Mouse (Mus musculus): ENCODE data around the gene Lgals3bp. TPM values are rescaled to one million over a fixed set of nuclear protein-coding genes. Genes with fewer than 3 reads are reported as not detected.

Lgals3bp gene
- polyA plus RNA-seq, 1 experiment from 2014 or later = 27.5 TPM

GRCm38 (mm10) chr11:118364021-118364420 lies 37.9 kb downstream of the Lgals3bp start:
- Histone ChIP-seq H3K4me3 (ENCODE audit: low read length) (no peak overlapping the region), H3K27me3 (ENCODE audit: control insufficient read depth, insufficient read depth, low read length) (no peaks in the 10 kb centered on the region), H3K4me2 (ENCODE audit: low read depth, low read length) (no peak overlapping the region), H3K36me3 (ENCODE audit: control insufficient read depth, insufficient read depth) (no peaks in the 10 kb centered on the region), H3K9me3 (replicated peaks; ENCODE audit: control insufficient read depth, low read length) (no peaks in the 10 kb centered on the region), H3K4me1 (ENCODE audit: control insufficient read depth, insufficient read depth, low read length) (peaks cover 30% of the 10 kb centered on the region), H3K27ac (ENCODE audit: low read length) (no peak overlapping the region), H3K9ac (ENCODE audit: low read length) (no peak overlapping the region)
- WGBS = 74% methylated on average over 4 of the region's 4 CpGs
- no peak for ATAC-seq (replicated peaks; ENCODE audit: extremely low read depth, insufficient read depth, low FRiP score)

DNA sequence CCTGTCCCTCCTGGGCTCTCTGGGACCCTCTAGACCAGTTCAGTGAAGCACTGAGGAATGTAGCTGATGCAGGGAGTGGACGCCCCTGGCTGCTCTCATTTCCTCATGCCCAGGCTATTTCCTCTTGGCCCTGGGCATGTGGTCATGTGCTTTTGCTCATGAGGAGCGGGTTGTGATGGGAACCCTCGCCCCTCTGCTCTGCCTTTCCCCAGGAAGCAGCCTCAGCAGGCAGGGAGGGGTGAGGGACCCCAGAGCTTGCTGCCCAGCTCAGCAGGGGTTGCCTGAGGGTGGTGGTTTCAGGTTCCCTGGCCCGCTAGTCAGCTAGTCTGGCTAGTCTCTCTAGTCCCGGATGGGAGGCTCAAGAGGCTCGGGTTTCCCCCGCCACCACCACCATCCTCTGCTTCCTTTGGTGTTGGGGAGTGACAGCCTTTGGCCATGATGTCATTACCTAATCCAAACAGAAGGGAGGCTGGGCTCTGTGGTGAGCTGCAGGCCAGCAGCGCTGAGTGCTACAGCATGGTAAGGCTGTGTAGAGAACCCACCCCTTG lies 38.8 kb downstream of the Lgals3bp start:
- Histone ChIP-seq H3K27ac (ENCODE audit: low read length) (peak overlapping the region; percentile 84), H3K4me3 (ENCODE audit: low read length) (no peak overlapping the region), H3K9ac (ENCODE audit: low read length) (peak overlapping the region; percentile 50), H3K36me3 (ENCODE audit: control insufficient read depth, insufficient read depth) (no peaks in the 10 kb centered on the region), H3K4me2 (ENCODE audit: low read depth, low read length) (peak overlapping the region; percentile 45), H3K27me3 (ENCODE audit: control insufficient read depth, insufficient read depth, low read length) (no peaks in the 10 kb centered on the region), H3K4me1 (ENCODE audit: control insufficient read depth, insufficient read depth, low read length) (peaks cover 30% of the 10 kb centered on the region), H3K9me3 (replicated peaks; ENCODE audit: control insufficient read depth, low read length) (no peaks in the 10 kb centered on the region)
- WGBS = 4% methylated on average over 8 of the region's 8 CpGs
- ATAC-seq (replicated peaks; ENCODE audit: extremely low read depth, insufficient read depth, low FRiP score) = peak; percentile 81

DNA sequence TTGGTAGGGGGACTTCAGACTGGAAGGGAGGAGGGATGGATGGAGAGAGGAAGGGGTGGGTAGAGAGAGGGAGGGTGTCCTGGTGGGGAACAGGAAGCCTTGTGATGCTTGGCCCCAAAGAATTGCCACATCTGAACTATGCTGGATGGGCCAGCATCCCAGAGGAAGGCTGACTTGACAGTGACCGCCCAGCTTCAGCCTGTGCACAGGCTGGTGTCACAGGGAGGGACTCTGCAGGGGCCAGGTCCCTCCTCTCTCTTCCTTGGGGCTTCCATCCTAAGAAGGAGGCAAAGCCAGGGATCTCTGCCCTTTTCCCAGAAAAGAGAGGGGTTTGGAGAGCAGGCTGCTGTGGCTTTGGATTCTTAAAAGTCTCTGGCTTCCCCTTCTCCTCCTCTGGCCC lies 39.4 kb downstream of the Lgals3bp start:
- H3K9ac ChIP-seq (ENCODE audit: low read length) = peak overlapping the region; percentile 50
- 38% methylated on average over 1 of the region's 1 CpGs for WGBS
- no peaks in the 10 kb centered on the region for H3K27me3 ChIP-seq (ENCODE audit: control insufficient read depth, insufficient read depth, low read length)
- H3K4me2 ChIP-seq (ENCODE audit: low read depth, low read length) = peak overlapping the region; percentile 45; the same call in 1 of the 2 replicates
- H3K36me3 ChIP-seq (ENCODE audit: control insufficient read depth, insufficient read depth) = no peaks in the 10 kb centered on the region
- peak overlapping the region; percentile 84 for H3K27ac ChIP-seq (ENCODE audit: low read length)
- H3K9me3 ChIP-seq (replicated peaks; ENCODE audit: control insufficient read depth, low read length) = no peaks in the 10 kb centered on the region
- no peak for ATAC-seq (replicated peaks; ENCODE audit: extremely low read depth, insufficient read depth, low FRiP score)
- no peak overlapping the region for H3K4me3 ChIP-seq (ENCODE audit: low read length)
- peaks cover 30% of the 10 kb centered on the region for H3K4me1 ChIP-seq (ENCODE audit: control insufficient read depth, insufficient read depth, low read length)

- H3K4me1 ChIP-seq (ENCODE audit: control insufficient read depth, insufficient read depth, low read length) = peaks cover 30% of the 10 kb centered on the region
- H3K9ac ChIP-seq (ENCODE audit: low read length) = no peak overlapping the region
- no peaks in the 10 kb centered on the region for H3K36me3 ChIP-seq (ENCODE audit: control insufficient read depth, insufficient read depth)
- 46% methylated on average over 10 of the region's 10 CpGs for WGBS
- no peaks in the 10 kb centered on the region for H3K9me3 ChIP-seq (replicated peaks; ENCODE audit: control insufficient read depth, low read length)
- H3K27ac ChIP-seq (ENCODE audit: low read length) = no peak overlapping the region
- ATAC-seq (replicated peaks; ENCODE audit: extremely low read depth, insufficient read depth, low FRiP score) = no peak
- no peak overlapping the region for H3K4me3 ChIP-seq (ENCODE audit: low read length)
- H3K4me2 ChIP-seq (ENCODE audit: low read depth, low read length) = no peak overlapping the region
- no peaks in the 10 kb centered on the region for H3K27me3 ChIP-seq (ENCODE audit: control insufficient read depth, insufficient read depth, low read length)
Observed at GRCm38 (mm10) chr11:118360907-118361341, 41.0 kb downstream of the Lgals3bp start.

GRCm38 (mm10) chr11:118360491-118360890 lies 41.4 kb downstream of the Lgals3bp start:
- Histone ChIP-seq H3K4me3 (ENCODE audit: low read length) (no peak overlapping the region), H3K4me1 (ENCODE audit: control insufficient read depth, insufficient read depth, low read length) (peaks cover 31% of the 10 kb centered on the region), H3K27ac (ENCODE audit: low read length) (no peak overlapping the region), H3K36me3 (ENCODE audit: control insufficient read depth, insufficient read depth) (no peaks in the 10 kb centered on the region), H3K9me3 (replicated peaks; ENCODE audit: control insufficient read depth, low read length) (no peaks in the 10 kb centered on the region), H3K27me3 (ENCODE audit: control insufficient read depth, insufficient read depth, low read length) (no peaks in the 10 kb centered on the region), H3K4me2 (ENCODE audit: low read depth, low read length) (no peak overlapping the region), H3K9ac (ENCODE audit: low read length) (no peak overlapping the region)
- WGBS = 54% methylated on average over 7 of the region's 7 CpGs
- no peak for ATAC-seq (replicated peaks; ENCODE audit: extremely low read depth, insufficient read depth, low FRiP score)

- Histone ChIP-seq H3K27ac (ENCODE audit: low read length) (peak within 1 kb of the TSS; percentile 88), H3K4me3 (ENCODE audit: low read length) (peak within 1 kb of the TSS; percentile 88), H3K9me3 (replicated peaks; ENCODE audit: control insufficient read depth, low read length) (no peaks in the 10 kb centered on the region), H3K4me1 (ENCODE audit: control insufficient read depth, insufficient read depth, low read length) (peaks cover 21% of the 10 kb centered on the region), H3K36me3 (ENCODE audit: control insufficient read depth, insufficient read depth) (0 out of 2 replicates have a peak, but pooled peaks cover 2% of the 10 kb centered on the region), H3K9ac (ENCODE audit: low read length) (peak within 1 kb of the TSS; percentile 98), H3K4me2 (ENCODE audit: low read depth, low read length) (peak within 1 kb of the TSS; percentile 91), H3K27me3 (ENCODE audit: control insufficient read depth, insufficient read depth, low read length) (no peaks in the 10 kb centered on the region)
- whole genome bisulfite sequencing = 39% methylated on average over 6 of the region's 6 CpGs
- ATAC-seq (replicated peaks; ENCODE audit: extremely low read depth, insufficient read depth, low FRiP score) = no peak
Observed at GRCm38 (mm10) chr11:118355640-118356039, 46.3 kb downstream of the Lgals3bp start, which contains the start of gene Timp2. Gene Timp2, minus strand, starts transcription at chr11:118355740.

GRCm38 (mm10) chr11:118355205-118355604 lies 46.7 kb downstream of the Lgals3bp start:
- H3K9ac ChIP-seq (ENCODE audit: low read length) = peak overlapping the region; percentile 98
- ATAC-seq (replicated peaks; ENCODE audit: extremely low read depth, insufficient read depth, low FRiP score) = peak; percentile 94
- H3K4me3 ChIP-seq (ENCODE audit: low read length) = peak overlapping the region; percentile 88
- H3K27me3 ChIP-seq (ENCODE audit: control insufficient read depth, insufficient read depth, low read length) = no peaks in the 10 kb centered on the region
- 0 out of 2 replicates have a peak, but pooled peaks cover 2% of the 10 kb centered on the region for H3K36me3 ChIP-seq (ENCODE audit: control insufficient read depth, insufficient read depth)
- whole genome bisulfite sequencing = 0% methylated on average over 34 of the region's 43 CpGs
- H3K9me3 ChIP-seq (replicated peaks; ENCODE audit: control insufficient read depth, low read length) = no peaks in the 10 kb centered on the region
- peak overlapping the region; percentile 91 for H3K4me2 ChIP-seq (ENCODE audit: low read depth, low read length)
- peak overlapping the region; percentile 88 for H3K27ac ChIP-seq (ENCODE audit: low read length)
- H3K4me1 ChIP-seq (ENCODE audit: control insufficient read depth, insufficient read depth, low read length) = peaks cover 17% of the 10 kb centered on the region

DNA sequence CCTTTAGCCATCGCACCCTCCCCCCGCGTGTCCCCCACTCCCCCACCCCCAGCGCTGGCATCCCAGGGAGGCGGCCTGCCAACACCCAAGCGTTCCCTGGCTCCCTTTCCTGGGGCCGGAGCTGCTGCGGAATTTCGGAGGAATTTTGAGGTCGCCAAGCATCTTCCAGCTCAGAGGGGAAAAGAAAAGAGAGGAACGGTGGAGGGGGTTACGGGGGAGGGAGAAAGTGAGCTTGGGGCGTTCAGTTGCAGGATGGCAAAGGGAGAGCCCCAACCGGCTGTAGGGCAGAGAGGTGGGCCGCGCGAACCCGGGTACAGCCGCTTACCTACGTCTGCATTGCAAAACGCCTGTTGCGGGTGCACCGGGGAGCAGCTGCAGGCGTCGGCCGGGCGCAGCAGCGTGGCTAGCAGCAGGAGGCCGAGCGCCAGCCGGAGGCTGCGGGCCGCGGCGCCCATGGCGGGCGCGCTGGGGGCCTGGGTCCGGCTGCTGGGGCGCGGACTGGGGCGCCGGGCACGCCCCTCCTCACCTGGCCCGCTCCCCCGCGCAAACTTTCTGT lies 47.2 kb downstream of the Lgals3bp start:
- Histone ChIP-seq H3K4me2 (ENCODE audit: low read depth, low read length) (peak overlapping the region; percentile 91), H3K4me3 (ENCODE audit: low read length) (peak overlapping the region; percentile 88), H3K27me3 (ENCODE audit: control insufficient read depth, insufficient read depth, low read length) (no peaks in the 10 kb centered on the region), H3K27ac (ENCODE audit: low read length) (peak overlapping the region; percentile 88), H3K9ac (ENCODE audit: low read length) (peak overlapping the region; percentile 98), H3K4me1 (ENCODE audit: control insufficient read depth, insufficient read depth, low read length) (peaks cover 17% of the 10 kb centered on the region), H3K36me3 (ENCODE audit: control insufficient read depth, insufficient read depth) (0 out of 2 replicates have a peak, but pooled peaks cover 2% of the 10 kb centered on the region), H3K9me3 (replicated peaks; ENCODE audit: control insufficient read depth, low read length) (no peaks in the 10 kb centered on the region)
- WGBS = under 1% methylated on average over 44 of the region's 47 CpGs
- ATAC-seq (replicated peaks; ENCODE audit: extremely low read depth, insufficient read depth, low FRiP score) = peak; percentile 43

GRCm38 (mm10) chr11:118349494-118349893 lies 52.4 kb downstream of the Lgals3bp start:
- H3K27me3 ChIP-seq (ENCODE audit: control insufficient read depth, insufficient read depth, low read length) = no peaks in the 10 kb centered on the region
- ATAC-seq (replicated peaks; ENCODE audit: extremely low read depth, insufficient read depth, low FRiP score) = no peak
- no peaks in the 10 kb centered on the region for H3K9me3 ChIP-seq (replicated peaks; ENCODE audit: control insufficient read depth, low read length)
- peaks cover 44% of the 10 kb centered on the region for H3K4me1 ChIP-seq (ENCODE audit: control insufficient read depth, insufficient read depth, low read length)
- H3K9ac ChIP-seq (ENCODE audit: low read length) = no peak overlapping the region
- H3K4me3 ChIP-seq (ENCODE audit: low read length) = no peak overlapping the region
- H3K27ac ChIP-seq (ENCODE audit: low read length) = peak overlapping the region; percentile 63
- WGBS = 88% methylated on average over 5 of the region's 5 CpGs
- no peak overlapping the region for H3K4me2 ChIP-seq (ENCODE audit: low read depth, low read length)
- H3K36me3 ChIP-seq (ENCODE audit: control insufficient read depth, insufficient read depth) = 0 out of 2 replicates have a peak, but pooled peaks cover 2% of the 10 kb centered on the region

Data from heart, embryonic 16.5 days (tissue).